Mouse (Mus musculus) ovary, postnatal 10 days (tissue): Measurements from ENCODE around the gene Epn2.
"Not testable (repeated sequence)": the region's sequence is repeated elsewhere in the genome, so short reads cannot be mapped to it uniquely, and the experiment has no call there.

ENCODE experiments used
- DNase-seq: peaks from one replicate; pipeline ENCODE4 v3.0.0; 2022; ENCODE audit warnings: low spot score

Epn2 gene

DNA sequence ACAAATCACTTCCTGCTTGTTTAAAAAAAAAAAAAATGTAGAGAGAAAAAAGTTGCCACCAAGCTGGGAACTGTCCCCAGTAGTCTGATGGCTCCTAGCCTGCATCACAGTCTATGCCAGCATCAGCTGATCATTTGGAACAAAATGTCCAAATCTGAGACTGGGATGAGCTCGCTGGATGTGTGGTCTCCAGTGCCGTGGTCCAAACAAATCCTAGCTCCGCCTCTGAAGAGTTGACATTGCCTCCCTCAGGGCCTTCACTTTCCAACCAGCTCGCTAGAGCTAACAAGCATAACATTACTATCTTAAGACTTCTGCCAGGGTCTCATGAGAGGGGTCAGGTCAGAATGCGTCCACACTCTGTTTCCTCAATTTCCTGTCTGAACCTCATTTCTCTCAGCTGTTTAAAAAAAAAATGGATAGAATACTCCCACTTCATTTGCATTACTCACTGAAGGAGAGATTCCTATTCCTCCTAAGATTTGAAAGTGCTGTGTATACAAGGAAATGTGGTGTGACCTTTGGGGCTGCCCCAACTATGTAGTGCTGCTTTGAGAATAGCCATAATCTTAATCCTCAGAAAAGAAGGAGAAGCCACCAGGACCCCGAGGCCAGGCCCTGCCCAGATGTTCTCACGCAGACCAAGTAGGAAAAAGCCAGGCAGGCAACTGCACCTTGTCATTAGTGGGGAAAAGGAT lies 11.2 kb upstream of the Epn2 start:
- no peak for DNase-seq

- no peak for DNase-seq
These were observed 5.9 kb upstream of the Epn2 start for GRCm38 (mm10) chr11:61585421-61585820.

DNA sequence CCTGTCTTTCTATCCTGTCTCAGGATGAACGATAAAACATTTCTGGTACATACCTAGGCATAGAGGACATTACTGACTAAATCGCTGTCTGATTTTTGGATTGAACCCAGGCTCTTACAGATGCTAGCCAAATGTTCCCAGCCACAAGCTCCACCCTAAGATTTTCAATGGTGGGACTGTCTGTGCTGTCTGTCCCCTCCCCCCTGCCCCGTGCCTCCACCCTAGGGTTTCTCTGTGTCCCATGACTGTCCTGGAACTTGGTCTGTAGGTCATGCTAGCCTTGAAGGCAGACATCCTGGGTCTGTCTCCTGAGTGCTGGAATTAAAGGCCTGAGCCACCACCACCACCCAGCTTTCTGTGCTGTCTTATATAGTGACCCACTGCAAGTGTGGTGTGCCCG lies 5.3 kb upstream of the Epn2 start:
- DNase-seq, result no peak

DNA sequence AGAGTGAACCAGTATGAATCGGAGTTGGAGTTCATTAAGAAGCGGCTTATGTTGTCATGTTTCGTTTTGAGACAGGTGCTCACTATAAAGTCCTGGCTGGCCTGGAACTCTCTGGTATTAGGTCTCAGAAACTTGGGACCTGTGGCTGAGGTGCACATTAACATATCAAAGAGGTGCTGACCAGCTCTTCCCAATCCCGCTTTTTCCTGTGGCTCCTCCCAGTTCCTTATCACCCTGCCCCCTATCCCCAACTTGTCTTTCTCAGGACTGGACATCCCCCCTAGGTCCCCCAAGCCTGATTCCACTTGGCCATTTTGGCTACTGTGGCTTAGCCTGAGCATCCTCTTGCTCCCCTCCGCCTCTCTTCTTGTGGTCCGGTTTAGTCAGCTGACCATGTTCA lies 4.6 kb upstream of the Epn2 start:
- DNase-seq, result no peak

DNA sequence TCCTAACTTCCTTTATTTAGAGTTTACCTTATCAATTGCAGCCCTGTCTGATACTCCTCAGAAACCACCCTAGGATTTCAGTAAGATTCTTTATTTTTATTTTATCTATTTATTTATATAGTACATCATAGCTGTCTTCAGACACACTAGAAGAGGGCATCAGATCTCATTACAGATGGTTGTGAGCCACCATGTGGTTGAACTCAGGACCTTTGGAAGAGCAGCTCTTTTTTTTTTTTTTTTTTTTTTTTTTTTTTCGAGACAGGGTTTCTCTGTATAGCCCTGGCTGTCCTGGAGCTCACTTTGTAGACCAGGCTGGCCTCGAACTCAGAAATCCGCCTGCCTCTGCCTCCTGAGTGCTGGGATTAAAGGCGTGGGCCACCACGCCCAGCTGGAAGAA lies 3.3 kb upstream of the Epn2 start:
- DNase-seq, result not testable (repeated sequence)

- no peak for DNase-seq
These were observed 443 bp upstream of the Epn2 start for GRCm38 (mm10) chr11:61579878-61580381.

GRCm38 (mm10) chr11:61578541-61578982 lies 925 bp downstream of the Epn2 start:
- DNase-seq, result no peak

DNA sequence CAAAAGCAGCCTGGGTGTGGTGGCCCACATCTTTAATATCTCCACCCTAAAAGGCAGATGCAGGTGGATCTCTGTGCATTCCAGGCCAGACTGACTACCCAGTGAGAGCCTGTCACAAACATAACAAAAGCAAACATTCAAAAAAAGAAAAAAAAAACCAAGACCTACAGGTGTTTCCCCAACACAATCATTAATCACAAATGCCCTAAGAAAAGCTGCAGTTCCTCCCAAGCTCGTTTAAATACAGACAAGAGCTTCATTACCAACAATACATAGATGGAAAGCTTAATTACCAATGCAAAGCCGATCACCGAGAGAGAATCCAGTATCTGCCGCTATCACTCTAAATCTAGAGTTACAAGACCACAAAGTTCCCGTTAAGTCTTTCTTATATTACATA lies 1.5 kb downstream of the Epn2 start:
- DNase-seq, result no peak

- DNase-seq, result no peak
These were observed 2.1 kb downstream of the Epn2 start for GRCm38 (mm10) chr11:61577349-61577748.

DNA sequence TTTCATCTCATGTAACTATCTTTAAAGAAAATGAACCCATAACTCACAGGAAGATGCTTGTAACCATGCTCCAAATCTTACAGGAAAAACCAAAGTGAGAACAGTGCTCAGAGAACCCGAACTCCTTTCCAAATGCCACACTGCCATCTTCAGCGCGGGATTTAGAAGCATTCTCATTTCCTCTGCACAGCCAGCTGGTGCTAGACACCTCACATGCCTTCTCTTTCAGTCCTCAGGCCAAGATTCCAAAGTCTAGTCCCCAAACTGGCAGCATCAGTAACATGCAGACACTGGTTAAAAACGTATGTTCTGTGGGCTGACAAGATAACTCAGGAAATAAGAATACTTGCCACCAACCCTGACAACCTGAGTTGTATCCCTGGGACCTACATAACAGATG lies 6.2 kb downstream of the Epn2 start:
- no peak for DNase-seq

DNA sequence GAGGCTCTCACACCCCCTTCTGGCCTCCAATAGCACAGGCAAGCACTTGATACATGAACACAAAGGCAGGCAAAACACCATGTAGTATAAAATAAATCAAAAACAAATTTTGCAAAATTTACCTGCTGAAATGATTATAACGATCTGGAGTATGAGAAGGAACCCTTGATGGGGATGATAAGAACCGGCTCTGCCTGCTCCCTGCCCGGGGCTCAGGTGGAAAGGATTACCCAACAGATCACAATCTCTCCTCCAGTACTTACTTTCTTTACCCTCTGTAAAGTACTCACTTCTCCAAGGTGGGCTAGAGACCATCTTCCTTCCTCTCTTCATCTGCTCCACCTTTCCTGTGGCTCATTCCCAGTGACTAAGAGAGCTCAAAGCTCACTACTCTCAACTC lies 8.3 kb downstream of the Epn2 start:
- DNase-seq, result no peak

DNA sequence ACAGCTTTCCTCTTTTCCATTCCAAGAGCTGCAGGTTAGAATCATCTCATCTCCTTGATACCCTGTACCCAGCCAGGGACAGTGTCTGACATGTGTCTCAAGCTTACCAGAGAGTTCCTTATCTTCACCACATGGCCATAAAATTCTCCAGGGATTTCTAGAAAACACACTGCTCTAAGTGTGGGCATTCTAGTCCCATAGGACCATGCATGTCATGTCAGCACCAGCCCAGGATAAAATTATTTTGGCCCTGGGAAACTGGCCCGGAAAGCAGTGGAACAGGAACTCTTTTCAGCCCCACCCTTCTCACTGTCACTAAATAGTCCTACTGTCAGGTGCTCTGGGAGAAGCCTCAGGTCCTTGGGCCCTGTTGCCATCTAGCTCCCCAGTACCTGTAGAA lies 9.8 kb downstream of the Epn2 start:
- DNase-seq, result no peak

DNA sequence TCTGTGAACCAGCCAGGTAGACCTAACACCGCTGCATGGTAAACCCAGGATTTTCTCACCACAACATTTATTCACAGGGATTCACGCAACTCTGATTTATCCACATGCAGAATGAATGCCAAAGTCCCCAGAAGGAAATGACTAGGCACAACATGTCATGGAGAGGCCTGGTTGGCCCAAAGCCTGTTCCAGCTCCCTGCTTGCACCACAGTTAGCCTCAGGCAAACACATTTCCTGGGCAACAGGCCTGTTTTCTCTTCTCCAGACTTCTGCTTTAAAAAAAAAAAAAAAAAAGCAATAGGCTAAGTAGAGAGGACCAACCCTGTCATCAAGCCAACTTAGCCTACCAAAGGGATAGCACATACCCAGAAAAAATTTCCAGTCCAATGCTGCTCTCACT lies 14.9 kb downstream of the Epn2 start:
- DNase-seq, result no peak

GRCm38 (mm10) chr11:61563939-61564338 lies 15.5 kb downstream of the Epn2 start:
- no peak for DNase-seq

GRCm38 (mm10) chr11:61562421-61562820 lies 17.1 kb downstream of the Epn2 start:
- no peak for DNase-seq

DNA sequence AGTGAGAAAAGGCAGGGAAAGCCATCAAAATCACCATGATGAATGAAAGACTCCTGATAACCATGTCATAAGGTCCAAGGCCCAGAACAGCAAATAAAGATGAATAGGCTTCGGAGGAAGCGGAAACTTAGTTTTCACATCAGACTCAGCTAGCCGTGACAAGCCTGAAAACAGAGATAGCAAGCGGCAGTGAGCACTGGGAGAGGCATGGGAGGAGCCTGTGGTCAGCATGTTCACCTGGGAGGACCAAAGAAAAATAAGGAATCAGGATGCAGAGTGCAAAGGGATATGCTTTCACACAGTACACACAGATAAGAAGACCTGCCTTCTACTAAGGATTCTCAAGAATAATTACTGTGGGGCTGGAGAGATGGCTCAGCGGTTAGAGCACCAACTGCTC lies 19.9 kb downstream of the Epn2 start:
- DNase-seq, result no peak

- no peak for DNase-seq
These were observed 26.3 kb downstream of the Epn2 start for GRCm38 (mm10) chr11:61553015-61553754.

GRCm38 (mm10) chr11:61550631-61551030 lies 28.9 kb downstream of the Epn2 start:
- no peak for DNase-seq

DNA sequence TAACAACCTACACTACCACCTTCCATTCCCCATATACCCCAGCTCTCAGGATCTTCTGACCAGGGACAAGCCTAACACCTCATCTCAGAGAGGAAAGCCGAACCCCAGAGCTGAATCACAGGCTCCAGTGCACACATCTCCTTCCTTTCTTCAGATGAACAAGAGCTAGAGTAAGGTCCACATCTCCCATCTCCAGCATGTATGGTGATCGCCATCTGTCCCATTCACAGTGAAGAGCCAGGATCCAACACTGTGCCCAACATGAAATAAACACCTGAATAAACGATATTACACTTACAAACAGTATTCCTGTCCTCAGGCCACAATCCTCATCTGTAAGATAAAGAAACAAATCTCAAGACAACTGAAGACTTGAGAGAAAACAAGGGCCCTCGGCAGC lies 31.8 kb downstream of the Epn2 start:
- DNase-seq, result no peak

DNA sequence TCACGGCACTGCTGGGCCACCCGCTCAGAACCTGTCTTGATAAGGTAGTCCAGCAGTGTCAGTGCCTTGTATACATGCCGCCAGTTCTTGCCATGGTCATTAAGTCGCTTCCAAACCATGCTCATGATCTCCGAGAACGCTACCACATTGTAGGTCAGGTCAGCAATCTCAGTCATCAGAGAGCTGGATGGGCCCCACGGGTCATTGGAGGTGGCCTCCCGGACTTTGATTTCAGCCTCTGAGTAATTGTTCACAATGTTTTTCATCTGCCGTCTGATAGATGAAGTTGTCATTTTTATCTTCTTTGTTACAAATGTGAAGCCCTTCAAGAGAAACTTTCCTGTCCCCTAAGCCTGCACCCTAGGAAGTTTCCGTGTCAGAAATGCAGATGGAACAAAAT lies 33.0 kb downstream of the Epn2 start:
- no peak for DNase-seq

- no peak for DNase-seq
These were observed 33.9 kb downstream of the Epn2 start for GRCm38 (mm10) chr11:61545586-61545985.

GRCm38 (mm10) chr11:61541106-61541505 lies 38.4 kb downstream of the Epn2 start:
- DNase-seq, result no peak

GRCm38 (mm10) chr11:61540642-61541041 lies 38.8 kb downstream of the Epn2 start:
- no peak for DNase-seq

GRCm38 (mm10) chr11:61537362-61537761 lies 42.1 kb downstream of the Epn2 start:
- DNase-seq, result no peak
